Mouse (Mus musculus) neural tube, embryonic 14.5 days (tissue): ENCODE results near the gene Epop. TPM values are rescaled to one million over a fixed set of nuclear protein-coding genes. Genes with fewer than 3 reads are reported as not detected.

Experiments used
- ATAC-seq: fragments of 200-750 bp; cut with Nextera tagmentation; 2 replicates; pipeline ENCODE4 v1.8.0; 2017; ENCODE audit warnings: low read depth, mild to moderate bottlenecking, moderate TSS enrichment, moderate library complexity
- H3K27ac ChIP-seq: fragments of 300-500 bp; sonication (generic); 2 replicates; pipeline ENCODE4 v1.5.1; 2014; ENCODE audit warnings: low read depth, mild to moderate bottlenecking, control low read depth, low read length, moderate library complexity, mixed read lengths
- H3K27me3 ChIP-seq: fragments of 300-500 bp; sonication (generic); 2 replicates; pipeline ENCODE4 v1.6.1; 2014; ENCODE audit warnings: low read length; ENCODE audit not compliant: control insufficient read depth, insufficient read depth
- H3K36me3 ChIP-seq: fragments of 300-500 bp; sonication (generic); 2 replicates; pipeline ENCODE4 v1.6.1; 2014; ENCODE audit warnings: low read length, mixed read lengths; ENCODE audit not compliant: control insufficient read depth, insufficient read depth
- H3K4me1 ChIP-seq: fragments of 300-500 bp; sonication (generic); 2 replicates; pipeline ENCODE4 v1.6.1; 2014; ENCODE audit warnings: low read length; ENCODE audit not compliant: control insufficient read depth, insufficient read depth
- H3K4me2 ChIP-seq: fragments of 300-500 bp; sonication (generic); 2 replicates; pipeline ENCODE4 v1.6.1; 2014; ENCODE audit warnings: mild to moderate bottlenecking, low read depth, low read length, control low read depth
- H3K4me3 ChIP-seq: fragments of 300-500 bp; sonication (generic); 2 replicates; pipeline ENCODE4 v1.5.1; 2014; ENCODE audit warnings: low read depth, low read length, control low read depth, mixed read lengths
- H3K9ac ChIP-seq: fragments of 300-500 bp; sonication (generic); replicated peaks from 2 replicates; pipeline ENCODE4 v1.6.1; 2014; ENCODE audit warnings: low read depth, mild to moderate bottlenecking, control low read depth, low read length, mixed read lengths
- H3K9me3 ChIP-seq: fragments of 300-500 bp; sonication (generic); 2 replicates; pipeline ENCODE4 v1.6.1; 2016; ENCODE audit warnings: low read length; ENCODE audit not compliant: control insufficient read depth
- WGBS: fragments of 180-500 bp; shearing (Covaris S2); extraction: QIAGEN DNeasy Blood & Tissue Kit; methylation state at CpG from one replicate; pipeline ENCODE4 v1.1.7; 2014; 5-methylcytosine and 5-hydroxymethylcytosine counted together
- polyA plus RNA-seq: library from polyadenylated mRNA; unstranded; fragments of >200 nt; fragmentation: Nextera tagmentation; extraction: Ambion mirVana; gene quantifications from 2 replicates; pipeline ENCODE4 v1.2.1, GENCODE M21; 2014

Gene Epop
- polyA plus RNA-seq, 1 experiment from 2014 or later, result 1.5 TPM

GRCm38 (mm10) chr11:97609743-97610142 is 19.8 kb downstream of the Epop start:
- no peak overlapping the region for H3K9ac ChIP-seq
- 89% methylated on average over 13 of the region's 13 CpGs for WGBS
- no peaks in the 10 kb centered on the region for H3K9me3 ChIP-seq
- H3K36me3 ChIP-seq, result no peaks in the 10 kb centered on the region
- no peak overlapping the region for H3K4me2 ChIP-seq
- H3K4me3 ChIP-seq, result no peak overlapping the region
- no peaks in the 10 kb centered on the region for H3K4me1 ChIP-seq
- no peak for ATAC-seq
- H3K27me3 ChIP-seq, result no peaks in the 10 kb centered on the region
- H3K27ac ChIP-seq, result no peak overlapping the region

GRCm38 (mm10) chr11:97608933-97609332 is 20.6 kb downstream of the Epop start:
- Histone ChIP-seq H3K4me3 (no peak overlapping the region), H3K27me3 (no peaks in the 10 kb centered on the region), H3K4me2 (no peak overlapping the region), H3K27ac (no peak overlapping the region), H3K9ac (no peak overlapping the region), H3K4me1 (no peaks in the 10 kb centered on the region), H3K36me3 (no peaks in the 10 kb centered on the region), H3K9me3 (no peaks in the 10 kb centered on the region)
- ATAC-seq, result no peak
- WGBS, result 79% methylated on average over 4 of the region's 4 CpGs

GRCm38 (mm10) chr11:97607056-97607725 is 22.3 kb downstream of the Epop start:
- WGBS, result 96% methylated on average over 8 of the region's 8 CpGs
- H3K4me1 ChIP-seq, result no peaks in the 10 kb centered on the region
- no peak overlapping the region for H3K9ac ChIP-seq
- H3K36me3 ChIP-seq, result no peaks in the 10 kb centered on the region
- no peak overlapping the region for H3K4me2 ChIP-seq
- no peak overlapping the region for H3K27ac ChIP-seq
- H3K9me3 ChIP-seq, result no peaks in the 10 kb centered on the region
- no peaks in the 10 kb centered on the region for H3K27me3 ChIP-seq
- no peak for ATAC-seq
- H3K4me3 ChIP-seq, result no peak overlapping the region

- no peak overlapping the region for H3K27ac ChIP-seq
- 76% methylated on average over 10 of the region's 10 CpGs for WGBS
- no peaks in the 10 kb centered on the region for H3K27me3 ChIP-seq
- no peak for ATAC-seq
- no peak overlapping the region for H3K9ac ChIP-seq
- H3K4me2 ChIP-seq, result no peak overlapping the region
- no peaks in the 10 kb centered on the region for H3K9me3 ChIP-seq
- no peak overlapping the region for H3K4me3 ChIP-seq
- no peaks in the 10 kb centered on the region for H3K4me1 ChIP-seq
- no peaks in the 10 kb centered on the region for H3K36me3 ChIP-seq
Observed at GRCm38 (mm10) chr11:97603891-97604290, 25.6 kb downstream of the Epop start.

GRCm38 (mm10) chr11:97602223-97602622 is 27.3 kb downstream of the Epop start:
- Histone ChIP-seq H3K27me3 (no peaks in the 10 kb centered on the region), H3K4me3 (no peak overlapping the region), H3K9me3 (no peaks in the 10 kb centered on the region), H3K9ac (no peak overlapping the region), H3K27ac (no peak overlapping the region), H3K4me2 (no peak overlapping the region), H3K4me1 (no peaks in the 10 kb centered on the region), H3K36me3 (no peaks in the 10 kb centered on the region)
- no peak for ATAC-seq
- WGBS, result 27% methylated on average over 6 of the region's 6 CpGs

GRCm38 (mm10) chr11:97599104-97599503 is 30.4 kb downstream of the Epop start:
- H3K9ac ChIP-seq, result no peak overlapping the region
- H3K4me2 ChIP-seq, result no peak overlapping the region
- H3K4me1 ChIP-seq, result no peaks in the 10 kb centered on the region
- no peaks in the 10 kb centered on the region for H3K27me3 ChIP-seq
- 92% methylated on average over 8 of the region's 8 CpGs for whole genome bisulfite sequencing
- no peak overlapping the region for H3K27ac ChIP-seq
- no peak for ATAC-seq
- no peaks in the 10 kb centered on the region for H3K9me3 ChIP-seq
- H3K36me3 ChIP-seq, result no peaks in the 10 kb centered on the region
- no peak overlapping the region for H3K4me3 ChIP-seq

- Histone ChIP-seq H3K4me2 (no peak overlapping the region), H3K36me3 (no peaks in the 10 kb centered on the region), H3K27me3 (no peaks in the 10 kb centered on the region), H3K9me3 (no peaks in the 10 kb centered on the region), H3K9ac (no peak overlapping the region), H3K27ac (no peak overlapping the region), H3K4me3 (no peak overlapping the region), H3K4me1 (no peaks in the 10 kb centered on the region)
- 79% methylated on average over 10 of the region's 10 CpGs for WGBS
- no peak for ATAC-seq
Observed at GRCm38 (mm10) chr11:97597945-97598691, 31.4 kb downstream of the Epop start.

- no peak overlapping the region for H3K9ac ChIP-seq
- H3K4me3 ChIP-seq, result no peak overlapping the region
- ATAC-seq, result no peak
- no peak overlapping the region for H3K4me2 ChIP-seq
- H3K4me1 ChIP-seq, result no peaks in the 10 kb centered on the region; the same call in 1 of the 2 replicates
- 53% methylated on average over 6 of the region's 6 CpGs for WGBS
- no peaks in the 10 kb centered on the region for H3K27me3 ChIP-seq
- no peaks in the 10 kb centered on the region for H3K36me3 ChIP-seq
- H3K27ac ChIP-seq, result no peak overlapping the region
- no peaks in the 10 kb centered on the region for H3K9me3 ChIP-seq
Observed at GRCm38 (mm10) chr11:97594136-97594535, 35.4 kb downstream of the Epop start.

- no peaks in the 10 kb centered on the region for H3K36me3 ChIP-seq
- no peak overlapping the region for H3K27ac ChIP-seq
- no peak overlapping the region for H3K4me3 ChIP-seq
- H3K4me1 ChIP-seq, result no peaks in the 10 kb centered on the region; the same call in 1 of the 2 replicates
- no peak for ATAC-seq
- no peaks in the 10 kb centered on the region for H3K9me3 ChIP-seq
- no peaks in the 10 kb centered on the region for H3K27me3 ChIP-seq
- H3K9ac ChIP-seq, result no peak overlapping the region
- WGBS, result 31% methylated on average over 5 of the region's 5 CpGs
- H3K4me2 ChIP-seq, result no peak overlapping the region
Observed at GRCm38 (mm10) chr11:97591910-97592309, 37.6 kb downstream of the Epop start.
